Mouse (Mus musculus) kidney, embryonic 14.5 days (tissue): Measurements from ENCODE around the gene Dkk2. TPM values are rescaled to one million over a fixed set of nuclear protein-coding genes. Genes with fewer than 3 reads are reported as not detected.
"Not testable (repeated sequence)": the region's sequence is repeated elsewhere in the genome, so short reads cannot be mapped to it uniquely, and the experiment has no call there.

Experiments
- ATAC-seq: fragments of 200-750 bp; cut with Nextera tagmentation; 2 replicates; pipeline ENCODE4 v1.8.0; 2017; ENCODE audit warnings: moderate number of reproducible peaks, mild to moderate bottlenecking, moderate TSS enrichment, moderate library complexity; ENCODE audit not compliant: low FRiP score, low TSS enrichment
- H3K27ac ChIP-seq: fragments of 300-500 bp; sonication (generic); 2 replicates; pipeline ENCODE4 v1.5.1; 2014; ENCODE audit warnings: low read depth, mild to moderate bottlenecking, low read length, moderate library complexity, mixed read lengths
- H3K27me3 ChIP-seq: fragments of 300-500 bp; sonication (generic); 2 replicates; pipeline ENCODE4 v1.6.1; 2014; ENCODE audit warnings: mild to moderate bottlenecking, low read length; ENCODE audit not compliant: control insufficient read depth, insufficient read depth
- H3K36me3 ChIP-seq: fragments of 300-500 bp; sonication (generic); 2 replicates; pipeline ENCODE4 v1.6.1; 2014; ENCODE audit warnings: low read length, mixed read lengths; ENCODE audit not compliant: control insufficient read depth, insufficient read depth
- H3K4me1 ChIP-seq: fragments of 300-500 bp; sonication (generic); 2 replicates; pipeline ENCODE4 v1.6.1; 2014; ENCODE audit warnings: low read length, mixed read lengths; ENCODE audit not compliant: control insufficient read depth, insufficient read depth
- H3K4me2 ChIP-seq: fragments of 300-500 bp; sonication (generic); replicated peaks from 2 replicates; pipeline ENCODE4 v1.6.1; 2014; ENCODE audit warnings: low read depth, mild to moderate bottlenecking, low read length
- H3K4me3 ChIP-seq: fragments of 300-500 bp; sonication (generic); 2 replicates; pipeline ENCODE4 v1.5.1; 2014; ENCODE audit warnings: mild to moderate bottlenecking, low read length
- H3K9ac ChIP-seq: fragments of 300-500 bp; sonication (generic); 2 replicates; pipeline ENCODE4 v1.6.1; 2014; ENCODE audit warnings: low read depth, mild to moderate bottlenecking, low read length, moderate library complexity
- H3K9me3 ChIP-seq: fragments of 300-500 bp; sonication (generic); 2 replicates; pipeline ENCODE4 v1.6.1; 2016; ENCODE audit warnings: low read length; ENCODE audit not compliant: control insufficient read depth
- WGBS: fragments of 180-500 bp; shearing (Covaris S2); extraction: QIAGEN DNeasy Blood & Tissue Kit; methylation state at CpG from one replicate; pipeline ENCODE4 v1.1.7; 2014; 5-methylcytosine and 5-hydroxymethylcytosine counted together
- polyA plus RNA-seq: library from polyadenylated mRNA; unstranded; fragments of >200 nt; fragmentation: Nextera tagmentation; extraction: Ambion mirVana; gene quantifications from 2 replicates; pipeline ENCODE4 v1.2.1, GENCODE M21; 2014

The Dkk2 gene
- 6.7 and 9.6 TPM in 2 replicates for polyA plus RNA-seq

DNA sequence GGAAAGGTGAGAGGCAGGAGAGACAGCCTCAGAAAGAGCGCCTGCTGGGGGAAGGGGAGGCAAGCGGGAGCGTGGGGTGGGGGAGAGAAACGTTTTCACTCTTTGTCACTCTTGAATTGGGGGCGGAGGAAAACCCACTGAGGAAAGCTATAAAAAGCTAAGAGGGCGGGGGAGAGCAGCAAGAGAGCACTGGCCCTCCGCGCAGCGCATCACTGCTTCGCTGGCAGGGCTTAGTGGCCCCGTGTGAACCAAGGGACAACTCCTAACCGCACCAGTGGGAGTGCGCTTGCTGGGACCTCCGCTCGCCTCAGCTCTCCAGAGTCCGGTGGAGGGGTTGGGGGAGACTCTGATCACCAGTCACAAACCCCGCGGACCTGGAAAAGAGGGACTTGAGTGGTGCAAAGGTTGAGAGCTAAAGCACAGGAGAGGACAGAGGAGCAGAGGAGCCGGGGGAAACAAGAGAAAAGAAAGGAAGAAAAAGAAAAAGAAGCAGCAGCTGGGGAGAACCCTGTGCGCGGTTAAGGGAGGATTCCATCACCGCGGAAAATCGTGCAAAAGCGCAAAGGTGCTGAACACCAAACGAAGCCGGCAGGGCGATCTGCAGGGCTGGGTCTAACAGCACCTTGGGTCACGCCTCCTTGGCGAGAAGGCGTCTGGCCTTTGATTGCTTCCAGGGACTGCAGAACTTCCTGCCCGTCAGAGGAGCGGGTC lies at the start of gene Dkk2:
Dkk2 (plus strand) TSS at position 181 of the 711 bp plus-strand sequence.
- no peaks in the 10 kb centered on the region for H3K36me3 ChIP-seq
- peak; percentile 80 for ATAC-seq
- peak within 1 kb of the TSS; percentile 91 for H3K4me2 ChIP-seq
- H3K27ac ChIP-seq: no peak within 1 kb of the TSS
- H3K4me3 ChIP-seq: peak within 1 kb of the TSS; percentile 47
- peaks cover 22% of the 10 kb centered on the region; the same call in 1 of the 2 replicates for H3K4me1 ChIP-seq
- under 1% methylated on average over 33 of the region's 33 CpGs for WGBS
- H3K9me3 ChIP-seq: no peaks in the 10 kb centered on the region
- H3K27me3 ChIP-seq: peaks cover 19% of the 10 kb centered on the region
- peak within 1 kb of the TSS; percentile 47 for H3K9ac ChIP-seq

- no peaks in the 10 kb centered on the region for H3K36me3 ChIP-seq
- no peak overlapping the region for H3K4me3 ChIP-seq
- H3K27ac ChIP-seq: no peak overlapping the region
- H3K27me3 ChIP-seq: no peaks in the 10 kb centered on the region
- no peaks in the 10 kb centered on the region for H3K4me1 ChIP-seq
- no peak overlapping the region for H3K4me2 ChIP-seq
- H3K9ac ChIP-seq: no peak overlapping the region
- H3K9me3 ChIP-seq: no peaks in the 10 kb centered on the region
- 89% methylated on average over 2 of the region's 2 CpGs for WGBS
- ATAC-seq: no peak
Observed at GRCm38 (mm10) chr3:132036704-132037103, 48.4 kb upstream of the Dkk2 start.

DNA sequence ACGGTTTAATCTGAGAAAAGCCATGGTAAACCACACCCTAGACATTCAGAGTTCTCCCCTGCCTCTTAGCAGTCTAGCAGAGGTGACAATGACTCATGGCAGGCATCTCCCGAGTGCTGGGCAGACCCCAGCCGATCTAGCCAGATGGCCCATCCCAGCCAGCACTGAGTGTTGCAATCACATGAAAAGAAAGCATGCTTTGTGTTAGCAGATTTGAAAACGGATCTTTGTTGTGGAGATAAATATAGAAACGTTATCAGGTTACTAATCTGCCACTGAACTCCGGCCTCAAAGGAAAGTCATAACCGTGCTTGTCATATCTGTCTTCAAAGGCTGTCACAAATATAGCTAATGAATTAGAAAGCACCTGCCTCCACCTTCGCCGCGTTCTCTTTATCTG lies 47.4 kb upstream of the Dkk2 start:
- no peak overlapping the region for H3K4me2 ChIP-seq
- H3K9ac ChIP-seq: no peak overlapping the region
- no peak overlapping the region for H3K27ac ChIP-seq
- no peaks in the 10 kb centered on the region for H3K9me3 ChIP-seq
- H3K27me3 ChIP-seq: no peaks in the 10 kb centered on the region
- no peaks in the 10 kb centered on the region for H3K36me3 ChIP-seq
- 52% methylated on average over 10 of the region's 10 CpGs for WGBS
- H3K4me3 ChIP-seq: no peak overlapping the region
- no peak for ATAC-seq
- no peaks in the 10 kb centered on the region for H3K4me1 ChIP-seq

GRCm38 (mm10) chr3:132040066-132040465 lies 45.0 kb upstream of the Dkk2 start:
- H3K27me3 ChIP-seq: no peaks in the 10 kb centered on the region
- H3K4me3 ChIP-seq: no peak overlapping the region
- 75% methylated on average over 3 of the region's 3 CpGs for WGBS
- no peak overlapping the region for H3K4me2 ChIP-seq
- H3K4me1 ChIP-seq: no peaks in the 10 kb centered on the region
- no peak for ATAC-seq
- no peaks in the 10 kb centered on the region for H3K9me3 ChIP-seq
- no peak overlapping the region for H3K9ac ChIP-seq
- no peak overlapping the region for H3K27ac ChIP-seq
- H3K36me3 ChIP-seq: no peaks in the 10 kb centered on the region

DNA sequence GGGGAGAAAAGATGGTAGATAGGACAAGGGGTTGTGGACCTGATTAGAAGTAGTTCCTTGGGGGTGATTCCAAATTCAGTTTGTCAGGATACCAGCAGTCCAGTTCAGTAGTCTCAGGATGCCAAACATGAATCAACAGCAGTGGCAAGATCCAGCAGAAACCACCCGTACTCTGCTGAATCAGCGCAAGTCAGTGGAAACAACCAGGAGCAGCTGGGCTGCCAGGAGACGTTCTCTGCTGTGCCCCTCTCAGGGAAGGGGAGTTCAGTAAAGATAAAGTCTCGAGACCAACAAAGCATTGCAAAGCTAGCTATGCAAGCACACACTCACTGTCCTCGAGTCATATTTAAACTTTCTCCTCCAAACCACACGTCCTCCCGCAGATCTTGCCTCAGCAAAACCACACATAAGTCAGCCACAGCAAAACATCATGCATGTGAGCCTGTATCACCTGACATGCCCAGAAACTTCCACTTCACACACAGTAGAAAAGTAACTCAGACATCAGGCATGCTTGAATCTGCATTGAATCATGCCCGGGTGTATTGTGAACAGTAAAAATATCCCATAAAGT lies 34.1 kb upstream of the Dkk2 start:
- Histone ChIP-seq H3K27me3 (no peaks in the 10 kb centered on the region), H3K4me2 (no peak overlapping the region), H3K9me3 (no peaks in the 10 kb centered on the region), H3K4me3 (no peak overlapping the region), H3K36me3 (no peaks in the 10 kb centered on the region), H3K4me1 (no peaks in the 10 kb centered on the region), H3K9ac (no peak overlapping the region), H3K27ac (no peak overlapping the region)
- 82% methylated on average over 8 of the region's 8 CpGs for WGBS
- ATAC-seq: no peak

- WGBS: 81% methylated on average over 1 of the region's 1 CpGs
- not testable (repeated sequence) for H3K4me2 ChIP-seq, H3K9me3 ChIP-seq, H3K27me3 ChIP-seq, ATAC-seq, H3K27ac ChIP-seq, H3K9ac ChIP-seq, H3K4me3 ChIP-seq, H3K4me1 ChIP-seq, H3K36me3 ChIP-seq
Observed at GRCm38 (mm10) chr3:132062816-132063215, 22.3 kb upstream of the Dkk2 start.

GRCm38 (mm10) chr3:132063374-132063773 lies 21.7 kb upstream of the Dkk2 start:
- WGBS: 81% methylated on average over 3 of the region's 3 CpGs
- H3K9ac ChIP-seq: no peak overlapping the region

GRCm38 (mm10) chr3:132063966-132064365 lies 21.1 kb upstream of the Dkk2 start:
- H3K9ac ChIP-seq: no peak overlapping the region
- no peaks in the 10 kb centered on the region for H3K9me3 ChIP-seq
- H3K4me3 ChIP-seq: no peak overlapping the region
- no peaks in the 10 kb centered on the region for H3K4me1 ChIP-seq
- WGBS: 7% methylated on average over 4 of the region's 4 CpGs
- no peak overlapping the region for H3K4me2 ChIP-seq
- H3K27me3 ChIP-seq: no peaks in the 10 kb centered on the region
- H3K36me3 ChIP-seq: no peaks in the 10 kb centered on the region
- ATAC-seq: peak; percentile 75; the same call in 1 of the 2 replicates
- H3K27ac ChIP-seq: no peak overlapping the region

More at GRCm38 (mm10) chr3:132063374-132063773, 21.7 kb upstream of the Dkk2 start:
- no peaks in the 10 kb centered on the region for H3K4me1 ChIP-seq
- no peaks in the 10 kb centered on the region for H3K36me3 ChIP-seq
- no peaks in the 10 kb centered on the region for H3K27me3 ChIP-seq
- no peak overlapping the region for H3K4me2 ChIP-seq
- H3K9me3 ChIP-seq: no peaks in the 10 kb centered on the region
- no peak overlapping the region for H3K27ac ChIP-seq
- ATAC-seq: no peak
- H3K4me3 ChIP-seq: no peak overlapping the region

GRCm38 (mm10) chr3:132064920-132065319 lies 20.2 kb upstream of the Dkk2 start:
- Histone ChIP-seq H3K9me3 (no peaks in the 10 kb centered on the region), H3K9ac (no peak overlapping the region), H3K4me2 (no peak overlapping the region), H3K36me3 (no peaks in the 10 kb centered on the region), H3K27ac (no peak overlapping the region), H3K4me1 (no peaks in the 10 kb centered on the region), H3K4me3 (no peak overlapping the region), H3K27me3 (no peaks in the 10 kb centered on the region)
- ATAC-seq: no peak
- WGBS: 73% methylated on average over 1 of the region's 1 CpGs
